Mouse (Mus musculus) right cerebral cortex, postnatal 36 days (tissue): ENCODE data around the gene Gm10961.

Source experiments
- DNase-seq, 2 experiments: peaks; one replicate each; pipeline ENCODE4 v3.0.0; 2022; ENCODE audit warnings: low spot score in 2 of 2, mixed read lengths in 1 of 2

Gene Gm10961

GRCm38 (mm10) chr3:107630682-107631522, at the start of gene Gm10961:
Gene Gm10961, plus strand, starts transcription at chr3:107631322.
- peak; percentile 17 to 44 for DNase-seq

DNA sequence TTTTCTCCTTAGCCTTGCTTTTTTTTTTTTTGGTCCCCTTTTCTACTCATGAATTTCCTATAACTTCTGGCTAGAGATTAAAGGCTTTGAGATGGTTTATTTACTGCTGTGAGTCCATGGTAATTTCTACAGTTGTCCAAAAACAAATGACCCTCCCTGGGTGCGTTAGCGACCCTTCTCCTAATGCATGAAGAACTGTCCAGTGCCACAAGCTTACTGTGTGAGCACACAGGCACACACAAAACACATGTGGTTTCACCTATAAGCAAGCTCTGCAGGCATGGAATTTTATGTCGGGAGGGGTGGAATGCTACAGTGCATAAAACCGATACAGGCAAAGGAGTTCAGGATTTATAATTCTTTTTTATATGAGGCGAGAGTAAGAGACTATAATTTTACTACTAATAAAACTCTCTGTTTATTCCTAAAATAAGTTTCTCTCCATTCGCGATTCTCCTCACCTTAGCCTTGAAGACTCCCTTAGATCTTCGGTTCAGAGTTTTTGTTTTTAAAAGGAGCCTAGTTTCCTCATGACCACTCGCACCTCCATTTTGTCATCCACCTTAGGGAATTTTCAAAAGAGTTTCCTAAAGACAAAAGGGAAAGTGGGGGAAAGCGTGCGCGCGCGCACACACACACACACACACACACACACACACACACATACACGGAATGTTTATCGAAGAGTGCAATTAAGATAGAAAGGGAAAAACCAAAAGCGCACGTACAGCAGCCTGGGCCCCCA, 48.8 kb upstream of the Gm10961 start:
- no peak for DNase-seq

- DNase-seq, result no peak
Observed at GRCm38 (mm10) chr3:107582875-107583767, 48.0 kb upstream of the Gm10961 start.

GRCm38 (mm10) chr3:107583893-107584292, 47.2 kb upstream of the Gm10961 start:
- DNase-seq, result no peak

GRCm38 (mm10) chr3:107586504-107586903, 44.6 kb upstream of the Gm10961 start:
- DNase-seq, result no peak

GRCm38 (mm10) chr3:107591612-107592011, 39.5 kb upstream of the Gm10961 start:
- no peak for DNase-seq

GRCm38 (mm10) chr3:107593632-107594031, 37.5 kb upstream of the Gm10961 start:
- no peak for DNase-seq

- no peak for DNase-seq
Observed at GRCm38 (mm10) chr3:107594662-107595263, 36.4 kb upstream of the Gm10961 start, which contains the start of gene Alx3. Gene Alx3, plus strand, starts transcription at chr3:107595031.

- DNase-seq, result no peak
Observed at GRCm38 (mm10) chr3:107595264-107595937, 35.7 kb upstream of the Gm10961 start.

DNA sequence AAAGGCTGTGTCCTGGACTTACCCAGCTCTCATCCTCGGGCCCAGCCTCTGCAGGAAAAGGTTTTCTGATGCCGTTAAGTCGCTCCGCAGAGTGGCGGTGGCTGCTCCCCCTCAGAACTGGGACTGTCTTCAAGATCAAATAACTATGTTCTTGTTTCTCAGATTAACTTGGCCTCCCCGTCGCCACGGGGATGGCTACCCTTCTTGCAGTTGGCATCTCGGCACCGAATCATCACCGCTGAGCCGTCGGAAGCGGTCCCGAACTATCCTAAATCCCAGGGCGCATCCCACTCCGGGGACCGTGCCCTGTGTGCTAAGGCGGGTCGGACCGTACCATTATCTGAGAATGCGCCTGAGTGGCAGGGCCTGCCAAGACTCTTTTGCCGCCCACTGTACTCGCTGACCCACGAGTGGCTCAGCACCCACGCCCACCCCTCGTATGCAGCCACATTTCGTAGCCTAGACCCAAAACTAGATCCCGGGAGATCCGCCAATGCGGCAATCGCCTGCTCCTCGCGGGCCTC, 35.1 kb upstream of the Gm10961 start:
- DNase-seq, result no peak

GRCm38 (mm10) chr3:107596559-107596958, 34.6 kb upstream of the Gm10961 start:
- no peak for DNase-seq

GRCm38 (mm10) chr3:107597134-107597533, 34.0 kb upstream of the Gm10961 start:
- DNase-seq, result no peak

GRCm38 (mm10) chr3:107597586-107598389, 33.3 kb upstream of the Gm10961 start:
- DNase-seq, result no peak

DNA sequence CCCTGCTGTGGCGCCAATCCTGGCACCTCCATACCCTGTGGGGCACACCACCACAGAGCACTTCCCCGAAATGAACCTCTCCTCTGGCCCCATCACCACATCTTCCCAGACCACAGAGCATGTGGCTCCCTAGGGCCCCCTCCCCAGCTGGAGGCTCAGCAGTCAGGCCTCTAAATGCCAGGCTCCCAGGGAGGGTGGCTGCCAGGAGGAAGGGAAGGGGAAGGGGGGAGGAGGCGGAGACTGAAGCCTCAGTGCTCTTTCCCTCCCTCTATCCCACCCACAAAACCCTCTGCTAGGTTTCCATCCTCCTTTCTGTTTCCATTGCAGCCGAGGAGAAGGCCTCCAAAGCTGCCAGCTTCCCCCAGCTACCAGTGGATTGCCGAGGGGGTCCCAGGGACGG, 31.0 kb upstream of the Gm10961 start:
- no peak for DNase-seq

- no peak for DNase-seq
Observed at GRCm38 (mm10) chr3:107605304-107605703, 25.8 kb upstream of the Gm10961 start.

GRCm38 (mm10) chr3:107607221-107607620, 23.9 kb upstream of the Gm10961 start:
- DNase-seq, result no peak

DNA sequence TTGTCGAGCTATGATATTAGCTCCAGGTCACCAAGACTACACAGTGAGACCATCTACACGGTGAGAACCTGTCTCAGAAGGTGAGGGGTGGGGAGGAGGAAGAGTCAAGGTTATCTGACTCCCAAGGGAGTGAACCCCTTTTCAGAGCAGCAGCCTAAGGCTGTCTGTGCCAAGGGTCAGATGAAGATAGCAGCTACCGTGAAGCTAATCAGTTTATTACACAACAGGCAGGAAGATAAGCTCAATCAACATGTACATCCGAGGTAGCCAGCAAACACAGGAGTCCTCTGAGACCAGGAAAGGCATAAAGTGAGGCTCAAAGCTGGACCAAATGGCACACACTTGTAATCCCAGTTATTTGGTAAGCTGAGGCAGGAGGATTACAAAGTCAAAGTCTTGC, 22.3 kb upstream of the Gm10961 start:
- DNase-seq, result no peak

GRCm38 (mm10) chr3:107609376-107609775, 21.7 kb upstream of the Gm10961 start:
- no peak for DNase-seq

- DNase-seq, result no peak
Observed at GRCm38 (mm10) chr3:107611394-107611793, 19.7 kb upstream of the Gm10961 start.
